Mouse (Mus musculus) liver, embryonic 14.5 days (tissue): ENCODE results near the gene Utp3. TPM values are rescaled to one million over a fixed set of nuclear protein-coding genes. Genes with fewer than 3 reads are reported as not detected.

Experiments
- ATAC-seq: fragments of 200-750 bp; cut with Nextera tagmentation; 2 replicates; pipeline ENCODE4 v1.8.0; 2017; ENCODE audit warnings: moderate number of reproducible peaks, mild to moderate bottlenecking, moderate library complexity; ENCODE audit not compliant: insufficient read depth
- DNase-seq, 3 experiments: peaks; one replicate each; pipeline ENCODE4 v3.0.0-alpha.2; 2012 to 2013; ENCODE audit warnings: low read depth in 3 of 3, low spot score in 3 of 3
- H3K27ac ChIP-seq: fragments of 300-500 bp; sonication (generic); 2 replicates; pipeline ENCODE4 v1.5.1; 2014; ENCODE audit warnings: moderate library complexity, mild to moderate bottlenecking, control low read depth, inconsistent platforms
- H3K27me3 ChIP-seq: fragments of 300-500 bp; sonication (generic); 2 replicates; pipeline ENCODE4 v1.6.1; 2014; ENCODE audit warnings: mild to moderate bottlenecking, low read length, moderate library complexity; ENCODE audit not compliant: control insufficient read depth, insufficient read depth
- H3K36me3 ChIP-seq: fragments of 300-500 bp; sonication (generic); replicated peaks from 2 replicates; pipeline ENCODE4 v1.6.1; 2014; ENCODE audit warnings: low read depth; ENCODE audit not compliant: control insufficient read depth, insufficient read depth
- H3K4me1 ChIP-seq, 2 experiments: fragments of 200-500 bp in 1 of 2; fragments of 300-500 bp in 1 of 2; sonication (generic) in 1 of 2; replicated peaks; 2 replicates each; pipeline ENCODE4 v1.6.1; 2012 to 2014; ENCODE audit warnings: antibody characterized with exemption in 1 of 2, inconsistent platforms in 1 of 2, low read length in 1 of 2; ENCODE audit not compliant: control insufficient read depth in 2 of 2, insufficient read depth in 2 of 2
- H3K4me2 ChIP-seq: fragments of 300-500 bp; sonication (generic); 2 replicates; pipeline ENCODE4 v1.6.1; 2014; ENCODE audit warnings: low read depth, mild to moderate bottlenecking, control low read depth, moderate library complexity
- H3K4me3 ChIP-seq, 2 experiments: fragments of 200-500 bp in 1 of 2; fragments of 300-500 bp in 1 of 2; sonication (generic) in 1 of 2; 2 replicates each; pipeline ENCODE4 v1.5.1; 2012 to 2014; ENCODE audit warnings: low read depth in 2 of 2, low read length in 2 of 2, mild to moderate bottlenecking in 2 of 2, control low read depth in 1 of 2, inconsistent platforms in 1 of 2, moderate library complexity in 1 of 2; ENCODE audit not compliant: insufficient read depth in 1 of 2
- H3K9ac ChIP-seq: fragments of 300-500 bp; sonication (generic); replicated peaks from 2 replicates; pipeline ENCODE4 v1.6.1; 2014; ENCODE audit warnings: mild to moderate bottlenecking, control low read depth, moderate library complexity
- H3K9me3 ChIP-seq: fragments of 300-500 bp; sonication (generic); 2 replicates; pipeline ENCODE4 v1.6.1; 2016; ENCODE audit warnings: low read length, mixed read lengths; ENCODE audit not compliant: control insufficient read depth
- CTCF ChIP-seq: IDR thresholded peaks from 2 replicates; pipeline ENCODE4 v1.5.1; 2016; ENCODE audit warnings: antibody characterized with exemption, low read depth, control low read depth
- EP300 ChIP-seq: IDR thresholded peaks from 2 replicates; pipeline ENCODE4 v1.6.1; 2016; ENCODE audit warnings: antibody characterized with exemption, low read depth
- WGBS: fragments of 180-500 bp; shearing (Covaris S2); extraction: QIAGEN DNeasy Blood & Tissue Kit; methylation state at CpG from one replicate; pipeline ENCODE4 v1.1.7; 2014; ENCODE audit not compliant: insufficient replicate concordance; 5-methylcytosine and 5-hydroxymethylcytosine counted together
- polyA plus RNA-seq, 2 experiments: library from polyadenylated mRNA; depleted of rRNA in 1 of 2; stranded (reverse) in 1 of 2; unstranded in 1 of 2; fragments of >200 nt; fragmentation: Nextera tagmentation in 1 of 2; extraction: Ambion mirVana in 1 of 2; gene quantifications; 2 replicates each; pipeline versions ENCODE4 v1.2.1 to v1.2.3; 2012 to 2014

The Utp3 gene
- polyA plus RNA-seq, 2 experiments, result 24.6 to 25.5 TPM

DNA sequence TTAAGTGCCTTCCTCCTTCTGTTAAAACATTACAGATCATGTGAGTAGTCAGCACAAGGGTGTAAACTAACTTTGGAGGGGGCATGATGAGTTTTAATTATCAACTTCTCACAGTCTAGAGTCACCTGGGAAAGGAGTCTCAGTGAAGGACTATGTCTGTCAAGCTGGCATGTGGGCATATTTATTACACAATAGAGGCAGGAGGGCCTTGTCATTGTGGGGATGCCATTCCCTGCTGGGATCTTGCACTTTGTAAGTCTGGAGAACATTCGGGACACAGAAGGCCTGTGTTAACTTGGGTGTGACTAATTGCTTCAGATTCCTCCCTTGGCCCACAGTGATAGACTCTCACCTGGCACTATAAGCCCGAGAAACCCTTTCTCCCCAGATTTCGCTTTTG lies 15.3 kb downstream of the Utp3 start:
- ATAC-seq, result no peak
- 66% methylated on average over 3 of the region's 3 CpGs for WGBS

DNA sequence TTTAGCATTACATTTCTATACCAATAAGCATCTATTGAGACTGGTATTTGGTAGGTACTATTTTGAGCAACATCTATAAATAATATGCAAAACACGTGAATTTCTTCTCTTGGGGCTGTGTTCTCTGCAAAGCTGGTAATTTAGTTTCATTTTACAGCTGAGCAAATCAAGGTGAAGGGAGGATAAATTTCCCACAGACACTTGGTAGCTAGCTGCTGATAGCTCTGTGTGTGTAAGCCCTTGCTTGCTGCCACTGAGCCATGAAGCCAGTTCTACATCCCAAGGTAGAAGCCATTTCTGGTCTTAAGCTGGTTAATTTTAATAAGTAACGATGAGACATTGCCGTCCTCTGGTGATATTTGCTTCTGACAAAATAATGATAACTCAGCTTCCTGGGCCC lies 20.6 kb downstream of the Utp3 start:
- no peak overlapping the region for H3K27ac ChIP-seq
- 70% methylated on average over 3 of the region's 3 CpGs for WGBS
- H3K4me2 ChIP-seq, result no peak overlapping the region
- no peaks in the 10 kb centered on the region for H3K4me1 ChIP-seq
- no peak for DNase-seq
- no peak for ATAC-seq
- H3K4me3 ChIP-seq, result no peak overlapping the region
- no peaks in the 10 kb centered on the region for H3K27me3 ChIP-seq
- no peak overlapping the region for H3K9ac ChIP-seq
- TF ChIP-seq EP300 (no peak), CTCF (no peak)
- no peaks in the 10 kb centered on the region for H3K36me3 ChIP-seq
- no peaks in the 10 kb centered on the region for H3K9me3 ChIP-seq

More for the DNA sequence above, 15.3 kb downstream of the Utp3 start:
- H3K27ac ChIP-seq, result no peak overlapping the region
- no peak overlapping the region for H3K4me3 ChIP-seq
- H3K36me3 ChIP-seq, result no peaks in the 10 kb centered on the region
- no peak for DNase-seq
- no peaks in the 10 kb centered on the region for H3K9me3 ChIP-seq
- no peak overlapping the region for H3K4me2 ChIP-seq
- TF ChIP-seq EP300 (no peak), CTCF (no peak)
- no peak overlapping the region for H3K9ac ChIP-seq
- peaks cover 2% of the 10 kb centered on the region; the same call in 1 of the 2 replicates for H3K27me3 ChIP-seq
- peaks cover 6 to 8% of the 10 kb centered on the region in 2 experiments for H3K4me1 ChIP-seq

DNA sequence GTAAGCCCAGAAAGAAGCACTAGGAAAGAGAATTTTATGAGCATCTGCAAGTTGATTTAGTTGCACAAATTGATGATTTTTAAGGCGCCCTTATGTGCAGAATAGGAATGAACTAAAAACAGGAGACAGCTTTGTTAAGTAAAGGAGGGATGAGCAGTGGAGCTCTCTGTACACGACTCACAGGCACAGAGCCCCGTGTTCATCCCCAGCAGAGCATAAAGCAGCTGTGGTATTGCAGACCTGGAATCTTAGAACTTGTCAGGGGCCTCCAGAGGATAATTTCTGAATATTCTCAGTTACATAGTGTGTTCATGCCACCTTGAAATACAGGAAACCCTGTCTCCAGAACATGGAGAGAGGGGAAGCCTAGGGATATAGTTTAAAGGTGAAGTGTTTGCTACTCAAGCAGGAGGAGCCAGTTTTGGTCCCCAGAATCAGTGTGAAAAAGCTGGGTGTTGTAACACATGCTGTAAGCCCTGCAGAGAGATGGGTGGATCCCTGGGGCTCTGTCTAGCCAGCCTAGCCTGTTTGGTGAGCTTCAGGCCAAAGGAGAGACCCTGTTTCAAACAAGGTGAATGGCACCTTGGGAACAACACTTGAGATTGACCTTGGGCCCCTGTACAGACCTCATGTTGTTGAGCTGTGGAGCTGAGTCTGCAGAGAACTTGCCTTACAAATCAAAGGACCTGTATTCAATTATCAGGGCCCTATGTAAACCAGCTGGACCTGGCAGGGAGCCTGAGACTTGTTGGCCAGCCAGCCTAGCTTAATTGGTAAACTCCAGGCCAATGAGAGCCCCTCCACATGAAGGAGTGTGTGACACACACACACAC lies 21.5 kb downstream of the Utp3 start:
- H3K4me3 ChIP-seq, result no peak overlapping the region
- no peaks in the 10 kb centered on the region for H3K27me3 ChIP-seq
- ATAC-seq (no peak), DNase-seq (no peak)
- H3K4me1 ChIP-seq, result no peaks in the 10 kb centered on the region
- whole genome bisulfite sequencing, result 61% methylated on average over 3 of the region's 3 CpGs
- no peak overlapping the region for H3K9ac ChIP-seq
- no peak overlapping the region for H3K4me2 ChIP-seq
- no peaks in the 10 kb centered on the region for H3K36me3 ChIP-seq
- H3K9me3 ChIP-seq, result no peaks in the 10 kb centered on the region
- no peak overlapping the region for H3K27ac ChIP-seq
- no peak for TF ChIP-seq EP300
- TF ChIP-seq CTCF, result no peak

DNA sequence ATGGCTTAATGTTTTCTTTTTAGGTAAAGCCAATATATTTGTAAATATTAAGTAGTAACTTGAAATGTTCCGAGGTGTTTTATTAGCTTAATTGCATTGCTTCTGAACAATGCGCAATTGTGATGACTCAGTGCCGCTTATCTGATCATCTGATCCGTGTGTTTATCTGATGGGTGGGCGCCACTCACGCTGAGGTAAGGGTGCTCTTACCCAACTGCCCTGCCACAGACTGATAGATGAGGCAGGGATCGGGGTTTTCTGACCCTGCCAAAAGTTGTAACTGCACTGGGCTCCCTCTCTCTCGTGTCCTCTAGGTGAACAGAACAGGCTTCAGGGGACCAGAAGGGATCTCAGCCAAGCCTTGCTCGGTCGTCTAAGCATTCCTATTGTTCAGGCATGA lies 26.4 kb downstream of the Utp3 start:
- ATAC-seq, result no peak
- H3K27ac ChIP-seq, result no peak overlapping the region
- TF ChIP-seq CTCF (no peak), EP300 (no peak)

DNA sequence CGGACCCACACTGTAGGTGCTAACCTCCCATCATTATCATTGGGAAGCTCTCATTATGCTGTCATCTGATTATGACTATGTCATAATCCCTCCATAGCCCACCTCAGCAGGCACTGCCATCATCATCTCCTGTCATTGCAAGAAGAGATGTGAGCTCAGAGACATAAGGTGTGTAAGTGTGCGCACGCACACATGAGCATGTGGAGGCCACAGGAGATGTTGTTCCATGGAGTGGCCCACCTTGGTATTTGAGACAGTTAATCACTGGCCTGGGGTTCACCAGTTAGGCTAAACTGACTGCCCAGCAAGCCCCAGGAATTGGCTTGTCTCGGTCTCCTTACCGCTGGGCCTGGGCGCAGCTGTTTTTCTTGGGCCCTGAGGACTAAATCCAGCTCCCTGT lies 27.1 kb downstream of the Utp3 start:
- no peak for TF ChIP-seq EP300
- no peak for TF ChIP-seq CTCF
- no peak for DNase-seq
- Histone ChIP-seq H3K36me3 (no peaks in the 10 kb centered on the region), H3K4me3 (no peak overlapping the region), H3K9ac (no peak overlapping the region), H3K4me1 (peaks cover 0 to 2% of the 10 kb centered on the region in 2 experiments; a peak in 1 of 4 replicates), H3K27me3 (no peaks in the 10 kb centered on the region), H3K27ac (no peak overlapping the region), H3K4me2 (no peak overlapping the region), H3K9me3 (no peaks in the 10 kb centered on the region)
- 88% methylated on average over 6 of the region's 6 CpGs for WGBS
- ATAC-seq, result no peak

More for the DNA sequence above, 26.4 kb downstream of the Utp3 start:
- no peak overlapping the region for H3K4me3 ChIP-seq
- no peak for DNase-seq
- H3K36me3 ChIP-seq, result no peaks in the 10 kb centered on the region
- no peak overlapping the region for H3K9ac ChIP-seq
- H3K4me1 ChIP-seq, result peaks cover 0 to 2% of the 10 kb centered on the region in 2 experiments; a peak in 1 of 4 replicates
- WGBS, result 53% methylated on average over 10 of the region's 10 CpGs
- no peak overlapping the region for H3K4me2 ChIP-seq
- no peaks in the 10 kb centered on the region for H3K9me3 ChIP-seq
- H3K27me3 ChIP-seq, result no peaks in the 10 kb centered on the region
